Mouse (Mus musculus) hindbrain, embryonic 13.5 days (tissue): ENCODE data around the gene Sec16a. TPM values are rescaled to one million over a fixed set of nuclear protein-coding genes. Genes with fewer than 3 reads are reported as not detected.

Source experiments
- ATAC-seq: fragments of 200-750 bp; cut with Nextera tagmentation; 2 replicates; pipeline ENCODE4 v1.8.0; 2017; ENCODE audit warnings: moderate TSS enrichment; ENCODE audit not compliant: low FRiP score
- H3K27ac ChIP-seq: fragments of 300-500 bp; sonication (generic); 2 replicates; pipeline ENCODE4 v1.5.1; 2015; ENCODE audit warnings: inconsistent platforms, mild to moderate bottlenecking, moderate library complexity
- H3K27me3 ChIP-seq: fragments of 300-500 bp; sonication (generic); 2 replicates; pipeline ENCODE4 v1.6.1; 2015; ENCODE audit warnings: mild to moderate bottlenecking, inconsistent platforms
- H3K36me3 ChIP-seq: fragments of 300-500 bp; sonication (generic); 2 replicates; pipeline ENCODE4 v1.6.1; 2015; ENCODE audit warnings: mild to moderate bottlenecking, inconsistent platforms
- H3K4me1 ChIP-seq: fragments of 300-500 bp; sonication (generic); replicated peaks from 2 replicates; pipeline ENCODE4 v1.6.1; 2015; ENCODE audit warnings: inconsistent platforms
- H3K4me2 ChIP-seq: fragments of 300-500 bp; sonication (generic); 2 replicates; pipeline ENCODE4 v1.6.1; 2015; ENCODE audit warnings: inconsistent platforms, mild to moderate bottlenecking, moderate library complexity
- H3K4me3 ChIP-seq: fragments of 300-500 bp; sonication (generic); 2 replicates; pipeline ENCODE4 v1.5.1; 2015; ENCODE audit warnings: mild to moderate bottlenecking, inconsistent platforms
- H3K9ac ChIP-seq: fragments of 300-500 bp; sonication (generic); 2 replicates; pipeline ENCODE4 v1.6.1; 2015; ENCODE audit warnings: mild to moderate bottlenecking, inconsistent platforms
- H3K9me3 ChIP-seq: fragments of 300-500 bp; sonication (generic); 2 replicates; pipeline ENCODE4 v1.6.1; 2016; ENCODE audit warnings: inconsistent platforms
- WGBS: fragments of 180-500 bp; shearing (Covaris S2); methylation state at CpG from one replicate; pipeline ENCODE4 v1.1.7; 2015; 5-methylcytosine and 5-hydroxymethylcytosine counted together
- polyA plus RNA-seq: library from polyadenylated mRNA; unstranded; fragments of >200 nt; fragmentation: Nextera tagmentation; extraction: Ambion mirVana; gene quantifications from 2 replicates; pipeline ENCODE4 v1.2.1, GENCODE M21; 2015

Sec16a gene
- polyA plus RNA-seq, 1 experiment from 2014 or later = 18.3 TPM

DNA sequence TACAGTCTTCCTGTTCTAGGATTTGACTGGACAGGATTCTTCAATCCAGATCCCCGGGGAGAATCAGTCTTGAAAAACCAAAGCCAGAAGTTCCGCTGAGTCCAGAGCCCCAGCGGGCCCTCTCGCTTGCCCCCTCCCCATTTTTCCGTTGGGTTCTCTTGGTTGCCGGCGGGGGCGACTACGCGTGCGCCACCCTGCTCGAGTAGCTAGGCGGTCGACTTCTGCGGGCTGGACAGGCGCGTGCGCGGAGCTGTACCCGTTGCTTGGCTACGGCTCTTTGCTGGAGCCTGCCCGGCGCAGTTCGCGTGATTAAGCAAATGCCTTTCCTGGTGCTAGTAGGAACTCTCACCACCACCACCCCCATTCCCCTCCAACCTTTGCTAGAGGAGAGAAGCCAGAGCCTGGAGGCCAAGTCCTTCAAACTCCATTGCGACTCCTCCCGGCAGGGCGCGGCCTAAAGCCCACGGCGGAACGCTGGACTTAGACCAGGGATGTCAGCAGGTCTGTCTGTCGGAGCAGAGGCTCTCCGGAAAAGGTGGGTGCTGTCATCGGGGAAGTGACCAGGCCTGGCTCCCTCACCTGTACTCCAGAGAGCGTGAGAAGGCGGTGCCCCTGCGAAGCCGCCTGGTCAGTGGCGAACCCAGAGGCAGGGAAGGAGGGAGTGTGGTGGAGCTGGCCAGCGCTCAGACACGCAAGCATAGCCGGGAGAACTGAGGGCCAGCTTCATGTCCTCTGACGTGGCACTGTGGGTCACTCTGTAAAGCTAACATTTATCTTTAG is 840 bp upstream of the Sec16a start:
- Histone ChIP-seq H3K4me1 (peaks cover 52% of the 10 kb centered on the region), H3K36me3 (peaks cover 9% of the 10 kb centered on the region), H3K9me3 (no peaks in the 10 kb centered on the region), H3K4me3 (peak overlapping the region; percentile 71), H3K9ac (peak overlapping the region; percentile 80), H3K4me2 (peak overlapping the region; percentile 94), H3K27me3 (no peaks in the 10 kb centered on the region), H3K27ac (peak overlapping the region; percentile 93)
- ATAC-seq = peak; percentile 93
- WGBS = under 1% methylated on average over 44 of the region's 44 CpGs

DNA sequence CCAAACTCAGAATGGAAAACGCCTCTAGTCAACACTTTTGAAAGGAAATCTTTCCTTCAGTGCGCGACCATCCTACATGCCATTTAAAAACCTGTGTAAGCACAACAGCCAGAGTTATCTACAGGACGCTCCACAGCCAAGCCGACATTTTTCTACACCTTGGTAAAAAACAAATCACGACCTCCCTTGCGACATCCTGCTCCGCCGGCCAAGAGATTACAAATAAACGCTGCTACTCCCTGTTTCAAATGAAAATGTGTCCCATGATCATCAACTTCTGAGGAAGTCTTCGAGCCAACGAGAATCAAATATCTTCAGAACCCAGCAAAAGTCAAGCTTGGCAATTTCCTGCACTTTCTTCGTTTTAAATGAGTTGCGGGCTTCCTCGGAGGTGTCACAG is 648 bp downstream of the Sec16a start:
- peak overlapping the region; percentile 93 for H3K27ac ChIP-seq
- H3K27me3 ChIP-seq = no peaks in the 10 kb centered on the region
- H3K36me3 ChIP-seq = peaks cover 24% of the 10 kb centered on the region
- H3K9ac ChIP-seq = peak overlapping the region; percentile 88
- H3K9me3 ChIP-seq = no peaks in the 10 kb centered on the region
- H3K4me2 ChIP-seq = peak overlapping the region; percentile 66
- peaks cover 45% of the 10 kb centered on the region for H3K4me1 ChIP-seq
- peak overlapping the region; percentile 71 for H3K4me3 ChIP-seq
- 6% methylated on average over 15 of the region's 15 CpGs for WGBS
- ATAC-seq = no peak

DNA sequence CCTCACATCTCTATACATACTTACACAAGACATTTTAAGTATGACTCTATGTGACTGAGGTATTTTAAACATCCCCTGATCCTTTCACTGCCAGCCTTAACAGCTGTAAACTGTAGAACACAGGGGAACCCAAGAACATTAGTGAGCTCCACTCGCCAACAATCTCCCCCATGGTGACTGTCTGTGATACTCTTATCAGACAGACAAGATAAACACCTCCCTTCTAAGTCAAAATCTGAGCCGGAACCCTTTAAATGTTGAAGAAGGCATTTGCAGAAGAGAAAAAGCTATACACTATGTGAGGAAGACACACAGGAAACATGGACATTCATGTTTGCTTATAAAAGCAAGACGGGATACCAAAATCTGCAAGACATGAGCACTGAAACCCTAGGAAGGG is 1.1 kb downstream of the Sec16a start:
- no peak overlapping the region for H3K27ac ChIP-seq
- H3K9ac ChIP-seq = peak overlapping the region; percentile 88
- peaks cover 41% of the 10 kb centered on the region for H3K4me1 ChIP-seq
- peaks cover 29% of the 10 kb centered on the region for H3K36me3 ChIP-seq
- 68% methylated on average over 3 of the region's 3 CpGs for WGBS
- no peaks in the 10 kb centered on the region for H3K9me3 ChIP-seq
- H3K4me3 ChIP-seq = peak overlapping the region; percentile 71
- peak overlapping the region; percentile 66 for H3K4me2 ChIP-seq
- no peaks in the 10 kb centered on the region for H3K27me3 ChIP-seq
- no peak for ATAC-seq

DNA sequence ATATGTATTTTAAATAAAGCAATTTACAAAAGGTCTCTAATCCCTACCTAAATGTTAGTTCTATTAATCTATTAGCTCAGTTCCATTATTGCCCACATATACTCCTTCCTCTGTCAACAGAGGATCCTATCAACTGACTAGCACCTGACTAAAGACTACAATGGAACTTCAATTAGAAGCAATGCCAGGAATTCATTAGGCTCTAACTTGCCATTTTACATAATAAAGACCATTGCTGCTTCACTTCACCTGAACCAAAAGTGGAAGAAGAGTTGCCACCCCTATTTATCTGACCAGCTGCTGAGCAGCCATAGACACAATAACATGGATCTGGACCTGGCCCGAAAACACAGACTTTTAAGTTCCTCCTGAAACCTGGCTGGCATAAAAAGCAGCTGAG is 2.2 kb downstream of the Sec16a start:
- 0 out of 2 replicates have a peak overlapping the region, but pooled peaks have one; percentile 35 for H3K9ac ChIP-seq
- WGBS = 59% methylated on average over 1 of the region's 1 CpGs
- peaks cover 46% of the 10 kb centered on the region for H3K4me1 ChIP-seq
- peaks cover 39% of the 10 kb centered on the region for H3K36me3 ChIP-seq
- no peak overlapping the region for H3K4me3 ChIP-seq
- H3K27me3 ChIP-seq = no peaks in the 10 kb centered on the region
- ATAC-seq = no peak
- H3K4me2 ChIP-seq = peak overlapping the region; percentile 66; the same call in 1 of the 2 replicates
- no peak overlapping the region for H3K27ac ChIP-seq
- H3K9me3 ChIP-seq = no peaks in the 10 kb centered on the region

DNA sequence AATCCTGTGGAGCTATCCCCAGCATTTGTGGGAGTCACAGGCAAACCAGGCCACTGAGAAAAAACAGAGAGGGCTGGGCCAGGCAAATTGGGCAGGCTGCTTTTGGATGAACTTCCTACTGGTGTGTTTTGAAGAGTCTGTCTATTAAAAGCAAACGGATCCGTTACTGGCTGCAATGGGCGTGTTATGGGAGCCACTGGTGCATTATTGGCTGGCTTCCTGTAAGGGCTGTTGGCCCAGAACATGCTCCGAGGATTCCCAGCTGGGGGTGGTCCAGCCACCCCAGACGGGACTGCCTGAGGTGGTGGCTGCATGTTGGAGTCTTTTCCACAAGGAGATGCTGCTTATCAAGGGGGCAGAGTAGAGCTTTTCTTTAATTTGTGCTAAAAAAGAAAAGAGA is 3.3 kb downstream of the Sec16a start:
- no peak for ATAC-seq
- Histone ChIP-seq H3K27ac (no peak overlapping the region), H3K9me3 (no peaks in the 10 kb centered on the region), H3K4me2 (no peak overlapping the region), H3K9ac (no peak overlapping the region), H3K27me3 (no peaks in the 10 kb centered on the region), H3K36me3 (peaks cover 47% of the 10 kb centered on the region), H3K4me3 (no peak overlapping the region), H3K4me1 (peaks cover 46% of the 10 kb centered on the region)
- WGBS = 86% methylated on average over 5 of the region's 5 CpGs

DNA sequence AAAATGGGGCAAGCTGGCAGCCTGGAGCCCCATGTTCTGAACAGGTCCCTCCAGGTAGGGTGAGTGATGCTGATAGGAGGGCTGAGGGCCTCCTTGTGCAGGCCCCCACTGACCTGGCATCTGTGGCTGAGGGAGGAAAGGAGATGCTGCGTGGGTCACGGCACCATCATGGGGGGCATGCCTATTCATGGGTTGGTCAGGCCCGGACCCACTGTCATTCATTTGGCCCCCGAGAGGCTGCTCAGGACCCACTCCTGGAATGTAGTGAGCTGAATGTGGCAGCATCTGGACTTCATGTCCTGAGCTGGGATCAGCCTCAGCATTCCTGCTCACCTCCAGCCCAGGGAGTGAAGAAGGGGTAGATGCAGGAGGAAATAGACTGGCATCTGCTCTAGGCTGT is 3.8 kb downstream of the Sec16a start:
- no peak overlapping the region for H3K4me2 ChIP-seq
- peaks cover 47% of the 10 kb centered on the region for H3K36me3 ChIP-seq
- no peaks in the 10 kb centered on the region for H3K9me3 ChIP-seq
- ATAC-seq = no peak
- H3K9ac ChIP-seq = no peak overlapping the region
- peaks cover 43% of the 10 kb centered on the region for H3K4me1 ChIP-seq
- WGBS = 96% methylated on average over 4 of the region's 4 CpGs
- H3K27ac ChIP-seq = no peak overlapping the region
- no peaks in the 10 kb centered on the region for H3K27me3 ChIP-seq
- no peak overlapping the region for H3K4me3 ChIP-seq

DNA sequence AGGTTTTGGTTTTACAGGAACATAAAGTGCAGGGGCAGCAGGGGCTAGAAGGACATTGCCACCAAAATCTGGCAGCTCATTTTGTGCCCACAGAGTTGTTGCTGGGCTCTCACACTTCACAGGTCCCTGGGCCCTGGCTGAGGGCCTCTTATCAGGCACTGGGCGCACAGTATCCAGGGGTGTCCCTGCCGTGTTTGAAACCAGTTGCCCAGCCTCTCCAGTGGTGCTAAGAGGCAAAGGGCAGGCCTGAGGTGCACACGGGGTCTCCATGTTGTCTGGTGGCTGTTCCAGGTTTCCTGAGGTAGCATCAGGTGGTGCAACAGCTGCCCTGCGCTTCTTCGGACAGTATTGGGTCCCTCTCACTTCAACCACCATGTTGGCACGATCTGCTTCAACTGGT is 5.3 kb downstream of the Sec16a start:
- no peak overlapping the region for H3K27ac ChIP-seq
- no peak for ATAC-seq
- 0 out of 2 replicates have a peak overlapping the region, but pooled peaks have one; percentile 29 for H3K9ac ChIP-seq
- no peak overlapping the region for H3K4me3 ChIP-seq
- H3K9me3 ChIP-seq = no peaks in the 10 kb centered on the region
- peaks cover 43% of the 10 kb centered on the region for H3K4me1 ChIP-seq
- 96% methylated on average over 6 of the region's 6 CpGs for WGBS
- peaks cover 62% of the 10 kb centered on the region for H3K36me3 ChIP-seq
- H3K27me3 ChIP-seq = no peaks in the 10 kb centered on the region
- H3K4me2 ChIP-seq = no peak overlapping the region

DNA sequence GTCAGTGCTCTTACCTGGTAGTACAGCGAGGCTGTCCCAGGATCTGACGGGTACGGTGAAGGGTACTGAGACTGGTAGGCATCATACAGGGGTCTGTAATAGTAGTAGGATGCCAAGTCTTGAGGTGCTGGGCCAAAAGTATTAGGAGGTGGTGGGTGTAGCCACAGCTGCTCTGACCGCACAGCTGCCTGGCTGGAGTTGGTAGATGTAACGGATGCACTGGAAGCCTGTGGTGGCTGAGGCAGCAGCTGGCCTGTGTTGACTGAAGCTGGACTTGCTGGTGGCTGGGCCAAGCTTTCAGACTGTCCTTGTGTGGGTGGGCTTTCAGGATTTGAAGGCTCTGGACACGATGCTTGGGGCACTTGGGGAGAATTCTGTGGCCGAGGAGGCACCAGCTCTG is 6.6 kb downstream of the Sec16a start:
- Histone ChIP-seq H3K9ac (peak overlapping the region; percentile 24; the same call in 1 of the 2 replicates), H3K36me3 (peaks cover 73% of the 10 kb centered on the region), H3K4me1 (peaks cover 32% of the 10 kb centered on the region), H3K27me3 (no peaks in the 10 kb centered on the region), H3K4me3 (no peak overlapping the region), H3K4me2 (no peak overlapping the region), H3K27ac (no peak overlapping the region), H3K9me3 (no peaks in the 10 kb centered on the region)
- ATAC-seq = no peak
- 89% methylated on average over 7 of the region's 7 CpGs for WGBS

DNA sequence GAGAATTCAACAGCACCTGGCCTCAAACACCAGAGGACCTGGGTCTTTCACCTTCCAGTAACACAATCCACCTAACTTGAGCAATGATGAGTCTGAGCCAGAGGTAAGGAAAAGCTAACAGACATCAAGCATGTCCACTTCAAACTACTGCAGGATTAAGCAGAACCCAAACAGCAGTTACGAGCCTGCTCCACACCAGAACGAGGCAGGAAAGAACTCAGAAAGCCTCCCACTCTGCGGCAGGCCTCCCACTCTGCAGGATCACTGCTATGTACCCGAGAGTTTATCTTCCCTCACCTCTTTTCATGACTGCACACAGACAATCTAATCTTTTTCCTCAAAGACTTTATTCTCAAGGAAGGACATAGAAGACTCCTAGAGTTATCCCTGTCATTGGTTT is 7.8 kb downstream of the Sec16a start:
- no peak for ATAC-seq
- 91% methylated on average over 4 of the region's 4 CpGs for WGBS
- H3K9ac ChIP-seq = peak overlapping the region; percentile 62

DNA sequence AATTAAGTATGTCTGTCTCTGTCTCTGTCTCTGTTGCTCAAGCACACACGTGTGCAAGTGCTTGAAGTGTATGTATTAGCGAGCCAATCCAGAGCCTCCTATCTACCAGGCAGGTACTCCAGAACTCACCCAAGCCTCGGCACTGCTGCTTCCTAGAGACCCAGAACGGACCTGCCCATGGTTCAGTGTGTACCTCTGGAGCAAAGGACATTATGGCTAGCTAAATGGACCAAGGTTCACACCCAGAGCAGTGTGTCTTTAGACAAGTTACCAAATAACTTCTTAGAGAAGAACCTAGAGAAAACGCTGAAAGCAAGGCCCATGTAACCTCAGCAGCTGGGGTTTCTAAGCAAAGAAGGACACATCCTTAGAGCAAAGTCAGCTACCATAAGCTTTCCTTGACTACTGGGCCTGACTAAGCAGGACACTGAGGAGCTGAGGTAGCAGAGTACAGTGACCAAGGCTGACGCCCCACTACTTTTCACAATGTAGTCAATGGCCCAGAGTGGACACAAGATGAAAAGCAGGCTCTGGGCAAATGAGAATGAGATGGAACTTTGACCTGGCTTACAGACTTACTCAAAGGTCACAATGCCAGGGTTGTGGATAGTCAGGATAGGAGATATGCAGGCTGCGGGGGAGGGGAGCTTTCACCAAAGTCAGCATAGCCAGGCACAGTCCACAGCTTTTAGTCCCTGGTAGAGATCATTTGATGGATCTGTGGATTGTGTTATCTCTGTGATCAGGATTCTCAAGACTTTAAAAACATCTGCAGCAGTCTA is 10.0 kb downstream of the Sec16a start:
- 95% methylated on average over 7 of the region's 7 CpGs for WGBS
- Histone ChIP-seq H3K4me2 (no peak overlapping the region), H3K4me1 (peaks cover 28% of the 10 kb centered on the region), H3K9ac (no peak overlapping the region), H3K36me3 (peaks cover 85% of the 10 kb centered on the region), H3K9me3 (no peaks in the 10 kb centered on the region), H3K4me3 (no peak overlapping the region), H3K27me3 (no peaks in the 10 kb centered on the region), H3K27ac (no peak overlapping the region)
- ATAC-seq = no peak

More for the DNA sequence above, 7.8 kb downstream of the Sec16a start:
- peaks cover 28% of the 10 kb centered on the region for H3K4me1 ChIP-seq
- H3K36me3 ChIP-seq = peaks cover 84% of the 10 kb centered on the region
- H3K27ac ChIP-seq = no peak overlapping the region
- no peaks in the 10 kb centered on the region for H3K27me3 ChIP-seq
- H3K4me3 ChIP-seq = no peak overlapping the region
- H3K4me2 ChIP-seq = no peak overlapping the region
- no peaks in the 10 kb centered on the region for H3K9me3 ChIP-seq

DNA sequence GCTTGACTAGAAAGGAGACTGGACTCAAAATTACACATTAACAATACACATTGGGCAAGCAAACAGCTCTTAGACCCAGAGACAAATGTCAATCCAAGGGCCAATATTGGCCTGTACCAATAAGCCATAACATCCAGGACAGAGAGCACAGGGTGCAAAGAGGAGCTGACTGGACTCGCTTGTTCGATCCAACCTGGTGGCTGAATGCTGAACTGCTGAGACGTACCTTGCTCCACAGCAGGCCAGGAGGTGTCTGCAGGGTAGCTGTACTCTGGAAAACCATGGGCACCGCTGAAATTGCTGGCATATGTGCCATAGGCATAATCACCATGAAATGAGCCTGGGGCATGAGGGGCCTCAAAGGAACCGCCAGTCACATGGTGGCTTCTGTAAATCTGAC is 15.2 kb downstream of the Sec16a start:
- Histone ChIP-seq H3K4me1 (0 out of 2 replicates have a peak, but pooled peaks cover 2% of the 10 kb centered on the region), H3K36me3 (peaks cover 93% of the 10 kb centered on the region), H3K9me3 (no peaks in the 10 kb centered on the region), H3K27ac (no peak overlapping the region), H3K9ac (no peak overlapping the region), H3K4me3 (no peak overlapping the region), H3K4me2 (no peak overlapping the region), H3K27me3 (no peaks in the 10 kb centered on the region)
- 86% methylated on average over 5 of the region's 5 CpGs for WGBS
- no peak for ATAC-seq

DNA sequence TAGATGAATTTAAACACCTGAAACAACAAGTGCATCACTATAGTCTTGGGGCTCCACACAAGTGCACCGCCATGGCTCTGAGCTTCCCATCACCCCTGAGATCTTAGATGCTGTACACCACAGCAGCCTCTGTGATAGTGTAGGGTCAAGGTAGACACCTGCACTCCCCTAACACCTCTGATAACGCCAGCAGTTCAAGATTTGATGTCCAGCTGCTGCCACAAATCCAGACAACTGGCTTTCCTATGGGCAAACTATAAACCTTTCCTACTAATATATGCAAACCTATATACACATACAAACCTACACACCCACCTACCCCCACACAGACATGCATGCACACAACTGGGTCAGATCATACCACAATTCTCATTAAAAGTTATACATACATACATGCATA is 20.5 kb downstream of the Sec16a start:
- Histone ChIP-seq H3K27ac (no peak overlapping the region), H3K4me1 (no peaks in the 10 kb centered on the region), H3K36me3 (peaks cover 98% of the 10 kb centered on the region), H3K9me3 (no peaks in the 10 kb centered on the region), H3K4me2 (no peak overlapping the region), H3K27me3 (no peaks in the 10 kb centered on the region), H3K4me3 (no peak overlapping the region), H3K9ac (no peak overlapping the region)
- ATAC-seq = no peak
- WGBS = 98% methylated on average over 2 of the region's 2 CpGs
